In the genomic region with DNA sequence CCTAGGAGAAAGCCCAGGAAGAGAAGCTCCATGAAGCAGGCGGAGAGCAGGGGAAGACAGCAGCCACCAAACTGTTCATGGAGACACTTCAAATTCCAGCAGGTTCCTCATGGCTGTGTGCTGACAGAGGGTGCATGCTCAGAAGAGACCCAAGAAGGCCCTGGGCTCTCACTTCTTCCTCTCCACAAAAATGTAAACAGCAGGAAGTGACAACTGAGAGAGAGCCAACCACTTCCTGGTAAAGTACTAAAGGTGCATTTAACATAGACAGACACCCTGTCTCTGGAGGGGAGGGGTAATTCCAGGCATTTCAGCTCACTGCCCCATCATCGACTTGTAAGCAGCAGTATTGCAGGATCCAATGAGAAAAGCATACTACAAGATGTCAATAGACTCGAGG, we compare ENCODE assay signal across 19 mouse cellular contexts.
DNase-seq lines count a peak whose midpoint lies in the region; ATAC-seq and TF ChIP-seq lines count a peak whose summit lies in the region.
"Had no signal": no experiment of that assay in that cellular context is flagged by ENCODE, and none has a peak within 500 bp of the region (broad histone marks: within the 10 kb centered on the region; RNA-seq: fewer than 3 reads in every experiment).

No protein-coding gene starts in this region.

- peaks cover 5% of the 10 kb centered on the region for H3K4me1 ChIP-seq in spleen, adult 2 months (ENCODE audit: control insufficient read depth, insufficient read depth, insufficient read length)
- 0 out of 2 replicates have a peak, but pooled peaks cover 3% of the 10 kb centered on the region for H3K4me1 ChIP-seq in small intestine, adult 2 months (ENCODE audit: control insufficient read depth, insufficient read depth, insufficient read length, low read length)
- no peaks in the 10 kb centered on the region for H3K4me1 ChIP-seq in heart, embryonic 12.5 days (replicated peaks)
- H3K4me1 ChIP-seq: liver, embryonic 15.5 days had no signal

- 41% methylated on average over 3 of the region's 3 CpGs for WGBS in spleen, adult 2 months
- 61% methylated on average over 3 of the region's 3 CpGs for WGBS in small intestine, adult 2 months
- whole genome bisulfite sequencing in heart, embryonic 12.5 days, result 77% methylated on average over 3 of the region's 3 CpGs

- peak; percentile 46 to 62 for DNase-seq in spleen, adult 2 months (ENCODE audit: low read depth in 1 of 2, low spot score in 2 of 2)
- DNase-seq in spleen, postnatal 14 days (ENCODE audit: low spot score in 2 of 2), result no peak
- no peak for DNase-seq in right cerebral cortex, postnatal 25 days
- no peak for DNase-seq in right cerebral cortex, adult 2 months (ENCODE audit: low spot score in 2 of 2)
- DNase-seq: cerebellum, adult 2 months; forebrain, postnatal 0 days; gastrocnemius, postnatal 36 days; kidney, adult 8-10 months; kidney, postnatal 4 days had no signal

- ATAC-seq in hematopoietic stem cell, adult 5-6 weeks (replicated peaks in 1 of 2; ENCODE audit: insufficient read depth in 1 of 2, low FRiP score in 2 of 2, low TSS enrichment in 1 of 2, low read depth in 1 of 2, poor library complexity in 2 of 2, severe bottlenecking in 2 of 2), result peak; percentile 34 to 65; a peak in 3 of 4 replicates
- ATAC-seq in heart, embryonic 12.5 days (ENCODE audit: insufficient number of reproducible peaks, low FRiP score), result no peak
- ATAC-seq: forebrain, postnatal 0 days had no signal

- H3K36me3 ChIP-seq in spleen, adult 2 months (ENCODE audit: control insufficient read depth, insufficient read depth, low read length), result no peaks in the 10 kb centered on the region
- H3K36me3 ChIP-seq in small intestine, adult 2 months (ENCODE audit: control insufficient read depth, insufficient read depth, low read length), result no peaks in the 10 kb centered on the region
- H3K36me3 ChIP-seq in heart, embryonic 12.5 days, result no peaks in the 10 kb centered on the region
- H3K36me3 ChIP-seq: heart, embryonic 13.5 days; hindbrain, embryonic 13.5 days; limb, embryonic 12.5 days; liver, embryonic 15.5 days had no signal

- peak overlapping the region; percentile 80 for H3K27ac ChIP-seq in spleen, adult 2 months (ENCODE audit: insufficient read depth, low read length)
- H3K27ac ChIP-seq in small intestine, adult 2 months (ENCODE audit: insufficient read depth, low read depth, low read length), result 0 out of 2 replicates have a peak overlapping the region, but pooled peaks have one; percentile 19
- no peak overlapping the region for H3K27ac ChIP-seq in heart, embryonic 12.5 days (ENCODE audit: poor library complexity, severe bottlenecking)
- H3K27ac ChIP-seq: heart, embryonic 13.5 days; hindbrain, embryonic 13.5 days; limb, embryonic 12.5 days; liver, embryonic 15.5 days had no signal

- no peak overlapping the region for H3K4me3 ChIP-seq in spleen, adult 2 months (ENCODE audit: extremely low read depth, insufficient read depth, insufficient read length)
- no peak overlapping the region for H3K4me3 ChIP-seq in small intestine, adult 2 months (ENCODE audit: low read depth, low read length)
- no peak overlapping the region for H3K4me3 ChIP-seq in heart, embryonic 12.5 days
- H3K4me3 ChIP-seq: erythroblast, embryonic 14.5 days; heart, embryonic 13.5 days; hindbrain, embryonic 13.5 days; limb, embryonic 12.5 days; liver, embryonic 15.5 days; myocyte had no signal

- no peak overlapping the region for H3K4me2 ChIP-seq in heart, embryonic 12.5 days
- H3K4me2 ChIP-seq: heart, embryonic 13.5 days; hindbrain, embryonic 13.5 days; limb, embryonic 12.5 days; liver, embryonic 15.5 days had no signal

- TF ChIP-seq POLR2A in spleen, adult 2 months (IDR thresholded peaks at IDR 0.05; ENCODE audit: low read depth, low read length), result no peak
- no peak for TF ChIP-seq POLR2A in small intestine, adult 2 months (IDR thresholded peaks at IDR 0.05; ENCODE audit: low read depth, low read length)

- no peak overlapping the region for H3K9ac ChIP-seq in heart, embryonic 12.5 days
- H3K9ac ChIP-seq: forebrain, postnatal 0 days; heart, embryonic 13.5 days; hindbrain, embryonic 13.5 days; limb, embryonic 12.5 days; liver, embryonic 15.5 days had no signal

- peaks cover 6% of the 10 kb centered on the region; the same call in 1 of the 2 replicates for H3K9me3 ChIP-seq in heart, embryonic 12.5 days (replicated peaks)
- H3K9me3 ChIP-seq: heart, embryonic 13.5 days; hindbrain, embryonic 13.5 days; limb, embryonic 12.5 days; liver, embryonic 15.5 days had no signal

- H3K27me3 ChIP-seq in spleen, adult 2 months (ENCODE audit: control insufficient read depth, insufficient read depth, low read length), result no peaks in the 10 kb centered on the region
- H3K27me3 ChIP-seq in small intestine, adult 2 months (ENCODE audit: control insufficient read depth, insufficient read depth, low read length), result no peaks in the 10 kb centered on the region
- no peaks in the 10 kb centered on the region for H3K27me3 ChIP-seq in heart, embryonic 12.5 days (replicated peaks)
- H3K27me3 ChIP-seq: CH12.LX; limb, embryonic 12.5 days; liver, embryonic 15.5 days had no signal

- TF ChIP-seq CTCF in spleen, adult 2 months (IDR thresholded peaks at IDR 0.05; ENCODE audit: extremely low read depth, insufficient read depth, insufficient read length, insufficient replicate concordance), result no peak
- TF ChIP-seq CTCF in small intestine, adult 2 months (IDR thresholded peaks at IDR 0.05; ENCODE audit: extremely low read depth, insufficient read length, insufficient replicate concordance, low read depth, low read length), result no peak

Comparison
In these comparisons a context has a peak if more than half of its experiments do, and no peak if none do; other contexts are left out.
1. DNase-seq: peak in spleen, adult 2 months (2 of 2); none in spleen, postnatal 14 days (0 of 2), right cerebral cortex, postnatal 25 days (single experiment) and right cerebral cortex, adult 2 months (0 of 2).